In the genomic region with DNA sequence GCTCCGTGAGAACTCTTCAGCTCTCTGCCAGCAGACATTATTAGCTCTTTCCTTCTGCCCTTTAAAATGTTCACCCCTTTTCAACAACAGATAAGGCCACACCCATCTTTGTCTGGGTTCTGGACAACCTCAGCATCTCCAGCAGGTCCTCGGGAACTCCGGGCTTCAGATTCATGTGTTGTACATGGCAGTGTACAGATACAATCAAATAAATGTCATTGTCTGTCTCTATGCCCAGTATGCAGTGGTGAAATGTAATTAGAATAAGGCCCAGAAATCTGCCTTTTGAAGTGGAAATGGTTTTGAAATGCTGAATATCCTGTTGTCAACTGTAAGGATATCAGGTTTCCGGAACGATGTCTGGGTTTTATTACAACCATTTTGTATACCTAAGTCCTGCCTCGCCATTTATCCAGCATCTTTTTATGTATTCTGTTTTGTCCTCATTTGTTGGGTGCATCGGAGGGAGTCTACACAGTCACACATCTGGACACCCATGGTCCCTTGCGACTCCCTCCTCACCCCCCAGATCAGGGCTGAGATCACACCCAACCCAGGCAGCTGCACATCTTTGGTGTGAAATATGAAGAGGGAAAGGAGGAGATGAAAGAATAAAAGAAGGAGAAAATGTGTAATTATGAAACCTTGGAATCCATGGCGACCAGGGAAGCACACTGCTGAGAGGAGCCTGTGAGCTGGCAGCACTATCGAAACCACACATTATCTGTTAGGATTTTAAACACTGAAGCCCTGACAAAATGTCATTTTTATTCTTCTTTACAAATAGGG, we compare ENCODE assay signal across 11 mouse cellular contexts.
DNase-seq lines count a peak whose midpoint lies in the region; ATAC-seq lines count a peak whose summit lies in the region.
"Had no signal": no experiment of that assay in that cellular context is flagged by ENCODE, and none has a peak within 500 bp of the region (broad histone marks: within the 10 kb centered on the region; RNA-seq: fewer than 3 reads in every experiment).

No protein-coding gene starts in this region.

- H3K4me2 ChIP-seq in embryonic facial prominence, embryonic 14.5 days (ENCODE audit: low read depth, low read length): no peak overlapping the region
- 0 out of 2 replicates have a peak overlapping the region, but pooled peaks have one; percentile 1 for H3K4me2 ChIP-seq in hindbrain, embryonic 15.5 days
- H3K4me2 ChIP-seq in neural tube, embryonic 13.5 days: 0 out of 2 replicates have a peak overlapping the region, but pooled peaks have one; percentile 7
- no peak overlapping the region for H3K4me2 ChIP-seq in liver, embryonic 12.5 days

- no peak overlapping the region for H3K9ac ChIP-seq in embryonic facial prominence, embryonic 14.5 days (ENCODE audit: low read depth, low read length)
- no peak overlapping the region for H3K9ac ChIP-seq in hindbrain, embryonic 15.5 days
- H3K9ac ChIP-seq in neural tube, embryonic 13.5 days: 0 out of 2 replicates have a peak overlapping the region, but pooled peaks have one; percentile 8
- H3K9ac ChIP-seq in liver, embryonic 12.5 days: no peak overlapping the region
- H3K9ac ChIP-seq: liver, postnatal 0 days had no signal

- no peaks in the 10 kb centered on the region for H3K36me3 ChIP-seq in embryonic facial prominence, embryonic 10.5 days (replicated peaks)
- no peaks in the 10 kb centered on the region for H3K36me3 ChIP-seq in embryonic facial prominence, embryonic 14.5 days (ENCODE audit: control insufficient read depth, insufficient read depth, low read length)
- H3K36me3 ChIP-seq in hindbrain, embryonic 15.5 days: no peaks in the 10 kb centered on the region
- no peaks in the 10 kb centered on the region for H3K36me3 ChIP-seq in neural tube, embryonic 13.5 days
- H3K36me3 ChIP-seq in liver, embryonic 12.5 days: no peaks in the 10 kb centered on the region

- WGBS in embryonic facial prominence, embryonic 10.5 days: 66% methylated on average over 10 of the region's 10 CpGs
- 29% methylated on average over 10 of the region's 10 CpGs for WGBS in embryonic facial prominence, embryonic 14.5 days
- WGBS in hindbrain, embryonic 15.5 days: 38% methylated on average over 10 of the region's 10 CpGs
- 54% methylated on average over 10 of the region's 10 CpGs for WGBS in neural tube, embryonic 13.5 days
- WGBS in liver, embryonic 12.5 days (ENCODE audit: insufficient replicate concordance): 68% methylated on average over 10 of the region's 10 CpGs

- peak; percentile 18 for DNase-seq in embryonic facial prominence, embryonic 10.5 days (ENCODE audit: low spot score)
- DNase-seq in embryonic facial prominence, embryonic 14.5 days (ENCODE audit: low spot score): peak; percentile 23
- no peak for DNase-seq in adrenal gland, postnatal 36 days
- no peak for DNase-seq in lung, postnatal 10 days
- DNase-seq: gastrocnemius, postnatal 25 days; kidney, postnatal 14 days; liver, postnatal 0 days; thymus, adult 2 months had no signal

- H3K4me3 ChIP-seq in embryonic facial prominence, embryonic 10.5 days: no peak overlapping the region
- no peak overlapping the region for H3K4me3 ChIP-seq in embryonic facial prominence, embryonic 14.5 days (ENCODE audit: low read depth, low read length)
- no peak overlapping the region for H3K4me3 ChIP-seq in hindbrain, embryonic 15.5 days
- no peak overlapping the region for H3K4me3 ChIP-seq in neural tube, embryonic 13.5 days
- no peak overlapping the region for H3K4me3 ChIP-seq in liver, embryonic 12.5 days

- ATAC-seq in embryonic facial prominence, embryonic 14.5 days (ENCODE audit: low read depth): peak; percentile 62; the same call in 1 of the 2 replicates
- ATAC-seq in hindbrain, embryonic 15.5 days (ENCODE audit: low FRiP score, low read depth): peak; percentile 78
- peak; percentile 82 for ATAC-seq in neural tube, embryonic 13.5 days (ENCODE audit: low read depth)
- ATAC-seq in liver, embryonic 12.5 days: no peak
- ATAC-seq: liver, postnatal 0 days had no signal

- H3K4me1 ChIP-seq in embryonic facial prominence, embryonic 10.5 days: peaks cover 18% of the 10 kb centered on the region
- H3K4me1 ChIP-seq in embryonic facial prominence, embryonic 14.5 days (ENCODE audit: control insufficient read depth, insufficient read depth, low read length): peaks cover 10% of the 10 kb centered on the region
- peaks cover 27% of the 10 kb centered on the region for H3K4me1 ChIP-seq in hindbrain, embryonic 15.5 days (replicated peaks)
- H3K4me1 ChIP-seq in neural tube, embryonic 13.5 days (replicated peaks): peaks cover 19% of the 10 kb centered on the region
- no peaks in the 10 kb centered on the region for H3K4me1 ChIP-seq in liver, embryonic 12.5 days

- 0 out of 2 replicates have a peak overlapping the region, but pooled peaks have one; percentile 16 for H3K27ac ChIP-seq in embryonic facial prominence, embryonic 10.5 days (replicated peaks)
- H3K27ac ChIP-seq in embryonic facial prominence, embryonic 14.5 days (replicated peaks; ENCODE audit: low read depth, low read length): no peak overlapping the region
- peak overlapping the region; percentile 79 for H3K27ac ChIP-seq in hindbrain, embryonic 15.5 days (replicated peaks)
- H3K27ac ChIP-seq in neural tube, embryonic 13.5 days (replicated peaks): peak overlapping the region; percentile 78
- H3K27ac ChIP-seq in liver, embryonic 12.5 days: no peak overlapping the region

- H3K9me3 ChIP-seq in embryonic facial prominence, embryonic 10.5 days: no peaks in the 10 kb centered on the region
- H3K9me3 ChIP-seq in embryonic facial prominence, embryonic 14.5 days (ENCODE audit: control insufficient read depth, low read length): no peaks in the 10 kb centered on the region
- no peaks in the 10 kb centered on the region for H3K9me3 ChIP-seq in hindbrain, embryonic 15.5 days
- no peaks in the 10 kb centered on the region for H3K9me3 ChIP-seq in neural tube, embryonic 13.5 days
- no peaks in the 10 kb centered on the region for H3K9me3 ChIP-seq in liver, embryonic 12.5 days (replicated peaks)

- H3K27me3 ChIP-seq in embryonic facial prominence, embryonic 10.5 days (replicated peaks; ENCODE audit: low read depth, poor library complexity, severe bottlenecking): no peaks in the 10 kb centered on the region
- H3K27me3 ChIP-seq in embryonic facial prominence, embryonic 14.5 days (replicated peaks; ENCODE audit: control insufficient read depth, insufficient read depth, low read length): no peaks in the 10 kb centered on the region
- H3K27me3 ChIP-seq in hindbrain, embryonic 15.5 days: no peaks in the 10 kb centered on the region
- H3K27me3 ChIP-seq in neural tube, embryonic 13.5 days: no peaks in the 10 kb centered on the region
- no peaks in the 10 kb centered on the region for H3K27me3 ChIP-seq in liver, embryonic 12.5 days (replicated peaks)

Comparison
In these comparisons a context has a peak if more than half of its experiments do, and no peak if none do; other contexts are left out.
1. H3K27ac ChIP-seq: peak in embryonic facial prominence, embryonic 10.5 days (single experiment), hindbrain, embryonic 15.5 days (single experiment) and neural tube, embryonic 13.5 days (single experiment); none in embryonic facial prominence, embryonic 14.5 days (single experiment) and liver, embryonic 12.5 days (single experiment).
2. DNase-seq: peak in embryonic facial prominence, embryonic 10.5 days (single experiment) and embryonic facial prominence, embryonic 14.5 days (single experiment); none in adrenal gland, postnatal 36 days (0 of 2) and lung, postnatal 10 days (single experiment).
3. H3K4me2 ChIP-seq: peak in hindbrain, embryonic 15.5 days (single experiment) and neural tube, embryonic 13.5 days (single experiment); none in embryonic facial prominence, embryonic 14.5 days (single experiment) and liver, embryonic 12.5 days (single experiment).